Mouse (Mus musculus) lung, embryonic 14.5 days (tissue): Measurements from ENCODE around the gene Cacna1c. TPM values are rescaled to one million over a fixed set of nuclear protein-coding genes. Genes with fewer than 3 reads are reported as not detected.

Source experiments
- ATAC-seq: fragments of 200-750 bp; cut with Nextera tagmentation; 2 replicates; pipeline ENCODE4 v1.8.0; 2017; ENCODE audit warnings: mild to moderate bottlenecking, moderate TSS enrichment, moderate library complexity; ENCODE audit not compliant: insufficient read depth
- DNase-seq: peaks from one replicate; pipeline ENCODE4 v3.0.0-alpha.2; 2015
- H3K27ac ChIP-seq: fragments of 300-500 bp; sonication (generic); 2 replicates; pipeline ENCODE4 v1.5.1; 2014; ENCODE audit warnings: low read depth, mild to moderate bottlenecking, moderate library complexity
- H3K27me3 ChIP-seq: fragments of 300-500 bp; sonication (generic); 2 replicates; pipeline ENCODE4 v1.6.1; 2014; ENCODE audit warnings: low read length, control low read depth; ENCODE audit not compliant: insufficient read depth
- H3K36me3 ChIP-seq: fragments of 300-500 bp; sonication (generic); 2 replicates; pipeline ENCODE4 v1.6.1; 2014; ENCODE audit warnings: control low read depth; ENCODE audit not compliant: insufficient read depth
- H3K4me1 ChIP-seq: fragments of 300-500 bp; sonication (generic); 2 replicates; pipeline ENCODE4 v1.6.1; 2014; ENCODE audit warnings: antibody characterized with exemption, control low read depth; ENCODE audit not compliant: insufficient read depth
- H3K4me2 ChIP-seq: fragments of 300-500 bp; sonication (generic); 2 replicates; pipeline ENCODE4 v1.6.1; 2014; ENCODE audit warnings: mild to moderate bottlenecking
- H3K4me3 ChIP-seq: fragments of 300-500 bp; sonication (generic); 2 replicates; pipeline ENCODE4 v1.5.1; 2014; ENCODE audit warnings: low read depth, low read length
- H3K9ac ChIP-seq: fragments of 300-500 bp; sonication (generic); 2 replicates; pipeline ENCODE4 v1.6.1; 2014
- H3K9me3 ChIP-seq: fragments of 300-500 bp; sonication (generic); 2 replicates; pipeline ENCODE4 v1.6.1; 2016; ENCODE audit warnings: low read depth, low read length, control low read depth
- CTCF ChIP-seq: IDR thresholded peaks from 2 replicates; pipeline ENCODE4 v1.5.1; 2016; ENCODE audit warnings: antibody characterized with exemption, low read depth
- WGBS: fragments of 180-500 bp; shearing (Covaris S2); extraction: QIAGEN DNeasy Blood & Tissue Kit; methylation state at CpG from one replicate; pipeline ENCODE4 v1.1.7; 2014; 5-methylcytosine and 5-hydroxymethylcytosine counted together
- polyA plus RNA-seq: library from polyadenylated mRNA; unstranded; fragments of >200 nt; fragmentation: Nextera tagmentation; extraction: Ambion mirVana; gene quantifications from 2 replicates; pipeline ENCODE4 v1.2.1, GENCODE M21; 2014

Cacna1c gene
- polyA plus RNA-seq, 1 experiment from 2014 or later = 10.6 TPM

GRCm38 (mm10) chr6:119235441-119235840 is 39.2 kb upstream of the Cacna1c start:
- DNase-seq = no peak
- no peak for ATAC-seq
- Histone ChIP-seq H3K4me3 (no peak overlapping the region), H3K4me2 (no peak overlapping the region), H3K4me1 (peaks cover 2% of the 10 kb centered on the region; the same call in 1 of the 2 replicates), H3K36me3 (no peaks in the 10 kb centered on the region), H3K9ac (no peak overlapping the region), H3K9me3 (no peaks in the 10 kb centered on the region), H3K27ac (no peak overlapping the region), H3K27me3 (no peaks in the 10 kb centered on the region)
- TF ChIP-seq CTCF = no peak
- 46% methylated on average over 5 of the region's 5 CpGs for WGBS

- WGBS = 16% methylated on average over 3 of the region's 3 CpGs
- Histone ChIP-seq H3K4me1 (peaks cover 2% of the 10 kb centered on the region; the same call in 1 of the 2 replicates), H3K27ac (no peak overlapping the region), H3K27me3 (no peaks in the 10 kb centered on the region), H3K9me3 (no peaks in the 10 kb centered on the region), H3K36me3 (no peaks in the 10 kb centered on the region), H3K4me3 (no peak overlapping the region), H3K4me2 (no peak overlapping the region), H3K9ac (no peak overlapping the region)
- DNase-seq (peak; percentile 78), ATAC-seq (no peak)
- no peak for TF ChIP-seq CTCF
Observed at GRCm38 (mm10) chr6:119233066-119233465, 36.8 kb upstream of the Cacna1c start.

- DNase-seq = no peak
- no peak overlapping the region for H3K4me2 ChIP-seq
Observed at GRCm38 (mm10) chr6:119228861-119229603, 32.8 kb upstream of the Cacna1c start.

DNA sequence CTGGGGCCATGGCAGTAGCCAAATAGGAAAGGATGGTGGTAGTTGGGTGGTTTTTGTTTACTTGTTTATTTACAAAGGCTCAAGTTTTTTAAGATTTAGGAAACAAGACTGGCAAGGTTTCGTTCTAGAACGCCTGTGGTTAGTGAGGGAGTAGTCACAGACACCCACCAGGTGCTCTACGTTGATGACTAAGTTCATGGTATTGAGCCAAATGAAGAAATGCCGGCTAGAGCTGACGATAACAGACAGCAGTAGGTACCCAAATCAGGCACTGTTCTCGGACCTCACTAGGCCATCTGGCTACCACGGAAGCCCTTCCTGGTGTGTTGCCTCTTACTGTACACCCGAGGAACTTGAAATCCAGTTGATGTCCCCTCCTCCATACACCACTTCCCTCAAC is 30.8 kb upstream of the Cacna1c start:
- H3K9ac ChIP-seq = no peak overlapping the region
- no peaks in the 10 kb centered on the region for H3K36me3 ChIP-seq
- H3K27ac ChIP-seq = no peak overlapping the region
- DNase-seq (no peak), ATAC-seq (no peak)
- no peaks in the 10 kb centered on the region for H3K27me3 ChIP-seq
- TF ChIP-seq CTCF = no peak
- H3K9me3 ChIP-seq = no peaks in the 10 kb centered on the region
- WGBS = 83% methylated on average over 8 of the region's 8 CpGs
- H3K4me3 ChIP-seq = no peak overlapping the region
- no peak overlapping the region for H3K4me2 ChIP-seq
- no peaks in the 10 kb centered on the region for H3K4me1 ChIP-seq

More at GRCm38 (mm10) chr6:119228861-119229603, 32.8 kb upstream of the Cacna1c start:
- no peak overlapping the region for H3K4me3 ChIP-seq
- no peak for TF ChIP-seq CTCF
- no peak overlapping the region for H3K27ac ChIP-seq
- H3K9me3 ChIP-seq = no peaks in the 10 kb centered on the region
- H3K4me1 ChIP-seq = no peaks in the 10 kb centered on the region
- H3K27me3 ChIP-seq = no peaks in the 10 kb centered on the region
- 72% methylated on average over 11 of the region's 11 CpGs for WGBS
- no peak for ATAC-seq
- H3K36me3 ChIP-seq = no peaks in the 10 kb centered on the region
- H3K9ac ChIP-seq = no peak overlapping the region

DNA sequence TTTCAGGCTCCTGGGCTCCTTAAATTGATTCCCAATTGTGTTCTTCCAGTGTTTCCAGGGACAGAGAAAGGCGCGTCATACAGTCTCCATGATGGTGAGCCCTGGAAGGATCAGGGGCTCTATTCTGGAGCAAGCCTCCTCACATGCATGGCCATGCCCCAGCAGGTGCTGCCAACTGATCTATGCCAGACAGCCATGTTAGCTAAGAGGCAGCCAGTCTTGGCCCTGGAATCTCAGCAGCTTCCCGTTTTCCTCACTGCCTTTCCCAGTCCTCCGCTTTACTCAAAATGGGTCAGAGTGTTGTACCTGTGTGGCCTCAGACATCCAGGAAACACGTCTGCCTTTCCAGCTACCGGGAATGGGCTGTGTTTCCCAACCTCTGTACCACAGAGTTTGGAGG is 29.5 kb upstream of the Cacna1c start:
- H3K36me3 ChIP-seq = 0 out of 2 replicates have a peak, but pooled peaks cover 3% of the 10 kb centered on the region
- H3K27me3 ChIP-seq = no peaks in the 10 kb centered on the region
- H3K4me3 ChIP-seq = no peak overlapping the region
- no peak for DNase-seq
- no peak overlapping the region for H3K9ac ChIP-seq
- no peaks in the 10 kb centered on the region for H3K4me1 ChIP-seq
- WGBS = 88% methylated on average over 6 of the region's 6 CpGs
- H3K27ac ChIP-seq = no peak overlapping the region
- TF ChIP-seq CTCF = no peak
- H3K4me2 ChIP-seq = no peak overlapping the region
- ATAC-seq = no peak
- no peaks in the 10 kb centered on the region for H3K9me3 ChIP-seq

DNA sequence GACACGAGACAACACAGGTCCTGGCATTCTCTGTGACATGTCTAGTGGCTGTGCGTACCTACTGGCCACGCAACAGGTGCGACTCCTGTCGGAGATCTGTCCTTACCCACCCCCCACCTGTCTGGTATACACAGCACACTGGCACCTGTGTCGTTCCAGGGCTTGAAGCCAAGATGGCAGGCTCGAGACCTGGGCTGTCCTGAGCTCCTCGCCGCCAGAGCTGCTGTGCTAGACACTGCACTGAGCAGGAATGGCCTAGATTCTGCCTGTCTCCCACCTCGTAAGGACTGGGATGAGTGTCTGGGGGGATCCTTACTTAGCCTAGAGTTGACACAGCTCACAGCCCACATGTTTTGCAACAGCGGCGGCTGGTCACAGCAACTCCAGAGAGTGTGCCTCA is 29.0 kb upstream of the Cacna1c start:
- Histone ChIP-seq H3K4me1 (no peaks in the 10 kb centered on the region), H3K9ac (no peak overlapping the region), H3K4me2 (no peak overlapping the region), H3K9me3 (no peaks in the 10 kb centered on the region), H3K27me3 (no peaks in the 10 kb centered on the region), H3K36me3 (0 out of 2 replicates have a peak, but pooled peaks cover 3% of the 10 kb centered on the region), H3K4me3 (no peak overlapping the region), H3K27ac (no peak overlapping the region)
- ATAC-seq (no peak), DNase-seq (no peak)
- TF ChIP-seq CTCF = no peak
- WGBS = 77% methylated on average over 12 of the region's 12 CpGs

GRCm38 (mm10) chr6:119224451-119225195 is 28.4 kb upstream of the Cacna1c start:
- ATAC-seq (no peak), DNase-seq (no peak)
- H3K4me1 ChIP-seq = no peaks in the 10 kb centered on the region
- no peak overlapping the region for H3K9ac ChIP-seq
- no peak overlapping the region for H3K27ac ChIP-seq
- TF ChIP-seq CTCF = no peak
- 0 out of 2 replicates have a peak, but pooled peaks cover 3% of the 10 kb centered on the region for H3K36me3 ChIP-seq
- H3K4me2 ChIP-seq = no peak overlapping the region
- WGBS = 57% methylated on average over 13 of the region's 13 CpGs
- no peaks in the 10 kb centered on the region for H3K9me3 ChIP-seq
- H3K27me3 ChIP-seq = no peaks in the 10 kb centered on the region
- H3K4me3 ChIP-seq = no peak overlapping the region
